Mouse (Mus musculus) spleen, adult 12 weeks (tissue): ENCODE measurements around the gene Nars2.
"Not testable (repeated sequence)": the region's sequence is repeated elsewhere in the genome, so short reads cannot be mapped to it uniquely, and the experiment has no call there.

Experiments
- DNase-seq: peaks from one replicate; pipeline ENCODE4 v3.0.0; 2022; ENCODE audit warnings: low spot score

The Nars2 gene

GRCm38 (mm10) chr7:96951281-96952051, at the start of gene Nars2:
Gene Nars2 (plus strand): TSS chr7:96951505.
- peak; percentile 89 for DNase-seq

- DNase-seq: no peak
Observed at GRCm38 (mm10) chr7:96902183-96902582, 49.1 kb upstream of the Nars2 start.

GRCm38 (mm10) chr7:96903088-96903985, 48.0 kb upstream of the Nars2 start:
- no peak for DNase-seq

- no peak for DNase-seq
Observed at GRCm38 (mm10) chr7:96904442-96904841, 46.9 kb upstream of the Nars2 start.

GRCm38 (mm10) chr7:96904936-96905335, 46.4 kb upstream of the Nars2 start:
- no peak for DNase-seq

GRCm38 (mm10) chr7:96905422-96905821, 45.9 kb upstream of the Nars2 start:
- DNase-seq: no peak

- no peak for DNase-seq
Observed at GRCm38 (mm10) chr7:96906216-96906615, 45.1 kb upstream of the Nars2 start.

GRCm38 (mm10) chr7:96907971-96908680, 43.2 kb upstream of the Nars2 start:
- DNase-seq: no peak

GRCm38 (mm10) chr7:96909856-96910255, 41.4 kb upstream of the Nars2 start:
- DNase-seq: no peak

GRCm38 (mm10) chr7:96910310-96910960, 40.9 kb upstream of the Nars2 start:
- DNase-seq: no peak

GRCm38 (mm10) chr7:96914031-96914430, 37.3 kb upstream of the Nars2 start:
- DNase-seq: peak; percentile 67

GRCm38 (mm10) chr7:96915452-96916105, 35.7 kb upstream of the Nars2 start:
- peak; percentile 22 for DNase-seq

GRCm38 (mm10) chr7:96920447-96921095, 30.7 kb upstream of the Nars2 start:
- DNase-seq: no peak

GRCm38 (mm10) chr7:96922927-96923326, 28.4 kb upstream of the Nars2 start:
- DNase-seq: no peak

GRCm38 (mm10) chr7:96943715-96944377, 7.5 kb upstream of the Nars2 start:
- DNase-seq: no peak

GRCm38 (mm10) chr7:96946501-96946900, 4.8 kb upstream of the Nars2 start:
- DNase-seq: not testable (repeated sequence)

GRCm38 (mm10) chr7:96952094-96952493, 789 bp downstream of the Nars2 start:
- no peak for DNase-seq

- peak; percentile 23 for DNase-seq
Observed at GRCm38 (mm10) chr7:96959168-96959567, 7.9 kb downstream of the Nars2 start.

GRCm38 (mm10) chr7:96967188-96967587, 15.9 kb downstream of the Nars2 start:
- no peak for DNase-seq

GRCm38 (mm10) chr7:96970359-96970758, 19.1 kb downstream of the Nars2 start:
- no peak for DNase-seq
